21 mouse cellular contexts compared by ENCODE assay signal in genomic region chr9:62970345-62970744, GRCm38 (mm10). TPM values are rescaled to one million over a fixed set of nuclear protein-coding genes. Genes with fewer than 3 reads are reported as not detected.
DNase-seq lines count a peak whose midpoint lies in the region; ATAC-seq and TF ChIP-seq lines count a peak whose summit lies in the region.
"Had no signal": no experiment of that assay in that cellular context is flagged by ENCODE, and none has a peak within 500 bp of the region (broad histone marks: within the 10 kb centered on the region; RNA-seq: fewer than 3 reads in every experiment).

No protein-coding gene starts in this region.

- peaks cover 18 to 61% of the 10 kb centered on the region in 2 experiments; a peak in 3 of 4 replicates for H3K4me1 ChIP-seq in CH12.LX (ENCODE audit: control insufficient read depth in 1 of 2, insufficient read depth in 2 of 2)
- peaks cover 16% of the 10 kb centered on the region for H3K4me1 ChIP-seq in forebrain, embryonic 15.5 days
- H3K4me1 ChIP-seq in midbrain, postnatal 0 days (ENCODE audit: insufficient read depth, low read length) = no peaks in the 10 kb centered on the region
- H3K4me1 ChIP-seq: embryonic facial prominence, embryonic 12.5 days had no signal

- no peak for ATAC-seq in forebrain, embryonic 15.5 days (replicated peaks)
- ATAC-seq in midbrain, postnatal 0 days (ENCODE audit: low FRiP score) = no peak
- ATAC-seq: CD4-positive, CD25-positive, alpha-beta regulatory T cell, adult 4 months; forebrain, embryonic 14.5 days; forebrain, postnatal 0 days had no signal

- H3K79me2 ChIP-seq in CH12.LX (replicated peaks; ENCODE audit: control insufficient read depth, extremely low read depth, insufficient read depth, poor library complexity, severe bottlenecking) = peaks cover 64% of the 10 kb centered on the region

- TF ChIP-seq POLR2A in CH12.LX (IDR thresholded peaks at IDR 0.05; ENCODE audit: low read depth, low read length) = no peak

- no peak overlapping the region for H3K27ac ChIP-seq in CH12.LX (ENCODE audit: insufficient read depth, low read depth)
- H3K27ac ChIP-seq in forebrain, embryonic 15.5 days (replicated peaks) = no peak overlapping the region
- no peak overlapping the region for H3K27ac ChIP-seq in midbrain, postnatal 0 days (ENCODE audit: low read depth, low read length)
- H3K27ac ChIP-seq: embryonic facial prominence, embryonic 10.5 days; embryonic facial prominence, embryonic 12.5 days had no signal

- peak; percentile 51; the same call in 1 of the 2 replicates for TF ChIP-seq EP300 in CH12.LX (IDR thresholded peaks at IDR 0.05; ENCODE audit: low read length)

- no peak for TF ChIP-seq RAD21 in CH12.LX (IDR thresholded peaks at IDR 0.05; ENCODE audit: low read depth, low read length)

- in situ Hi-C loops in CH12.LX (cut with MboI; ENCODE audit: low pct_ligation_motif_present, low pct_unique_long_range_greater_than_20kb, low sequenced_read_pairs) = loop anchor here (10.0 kb wide), 1 partner anchor 144 kb away; no protein-coding TSS in a partner anchor

- DNase-seq in heart, adult 11 months = peak; percentile 33
- no peak for DNase-seq in heart, adult 8-10 months (ENCODE audit: low spot score)
- DNase-seq in A20 (ENCODE audit: low read depth, low spot score) (peak; percentile 66), CH12.LX (ENCODE audit: extremely low read depth) (peak; percentile 34)
- peak; percentile 69 for DNase-seq in splenic B cell, adult 2 months (ENCODE audit: low read depth, low spot score)
- no peak for DNase-seq in midbrain, postnatal 0 days (ENCODE audit: low spot score)
- DNase-seq: adrenal gland, adult 2 months; adrenal gland, postnatal 10 days; adrenal gland, postnatal 25 days; B cell, adult 2 months; cerebellum, adult 11-12 months; cerebellum, adult 2 months; cerebellum, adult 9-10 months; cerebellum, postnatal 10 days; cerebellum, postnatal 25 days; forebrain, postnatal 0 days had no signal

- no peak overlapping the region for H3K9ac ChIP-seq in CH12.LX (ENCODE audit: insufficient read depth, low read depth)
- no peak overlapping the region for H3K9ac ChIP-seq in forebrain, embryonic 15.5 days (replicated peaks)
- no peak overlapping the region for H3K9ac ChIP-seq in midbrain, postnatal 0 days (replicated peaks; ENCODE audit: low read length, poor library complexity, severe bottlenecking)
- H3K9ac ChIP-seq: embryonic facial prominence, embryonic 12.5 days; forebrain, postnatal 0 days had no signal

- TF ChIP-seq CTCF in CH12.LX (conservative IDR thresholded peaks at IDR 0.05 in 1 of 2, IDR thresholded peaks at IDR 0.05 in 1 of 2; ENCODE audit: low read depth in 2 of 2, low read length in 2 of 2) = no peak
- no peak for TF ChIP-seq CTCF in midbrain, postnatal 0 days (IDR thresholded peaks at IDR 0.05)

- dilution Hi-C loops in CH12.LX (cut with MboI; ENCODE audit: extremely low pct_ligation_motif_present, extremely low pct_unique_long_range_greater_than_20kb, low sequenced_read_pairs) = no loop called here

- H3K4me3 ChIP-seq in CH12.LX (replicated peaks in 1 of 3; ENCODE audit: low read depth in 2 of 3, low read length in 2 of 3, poor library complexity in 1 of 3) = no peak overlapping the region
- no peak overlapping the region for H3K4me3 ChIP-seq in forebrain, embryonic 15.5 days
- no peak overlapping the region for H3K4me3 ChIP-seq in midbrain, postnatal 0 days (ENCODE audit: low read depth, low read length)
- H3K4me3 ChIP-seq: embryonic facial prominence, embryonic 10.5 days; embryonic facial prominence, embryonic 12.5 days had no signal

- H3K27me3 ChIP-seq in CH12.LX (replicated peaks) = no peaks in the 10 kb centered on the region
- no peaks in the 10 kb centered on the region for H3K27me3 ChIP-seq in splenic B cell, adult 2 months (ENCODE audit: control insufficient read depth, insufficient read depth, low read length, poor library complexity, severe bottlenecking)
- no peaks in the 10 kb centered on the region for H3K27me3 ChIP-seq in forebrain, embryonic 15.5 days
- H3K27me3 ChIP-seq in midbrain, postnatal 0 days (ENCODE audit: insufficient read depth, low read length) = no peaks in the 10 kb centered on the region
- H3K27me3 ChIP-seq: embryonic facial prominence, embryonic 12.5 days had no signal

- peaks cover 0 to 7% of the 10 kb centered on the region in 2 experiments for H3K36me3 ChIP-seq in CH12.LX (replicated peaks in 1 of 2; ENCODE audit: control insufficient read depth in 1 of 2, insufficient read depth in 1 of 2, low read length in 1 of 2)
- no peaks in the 10 kb centered on the region for H3K36me3 ChIP-seq in splenic B cell, adult 2 months (ENCODE audit: control insufficient read depth, insufficient read depth, low read length, poor library complexity, severe bottlenecking)
- H3K36me3 ChIP-seq in forebrain, embryonic 15.5 days = no peaks in the 10 kb centered on the region
- no peaks in the 10 kb centered on the region for H3K36me3 ChIP-seq in midbrain, postnatal 0 days (ENCODE audit: insufficient read depth, low read length)
- H3K36me3 ChIP-seq: embryonic facial prominence, embryonic 12.5 days had no signal

- no peaks in the 10 kb centered on the region for H3K9me3 ChIP-seq in CH12.LX (replicated peaks; ENCODE audit: low read length)
- H3K9me3 ChIP-seq in forebrain, embryonic 15.5 days = no peaks in the 10 kb centered on the region
- no peaks in the 10 kb centered on the region for H3K9me3 ChIP-seq in midbrain, postnatal 0 days (ENCODE audit: low read length)
- H3K9me3 ChIP-seq: embryonic facial prominence, embryonic 10.5 days; embryonic facial prominence, embryonic 12.5 days had no signal

- H3K4me2 ChIP-seq in CH12.LX (ENCODE audit: insufficient read depth, low read depth, poor library complexity, severe bottlenecking) = no peak overlapping the region; the same call in 1 of the 2 replicates
- no peak overlapping the region for H3K4me2 ChIP-seq in forebrain, embryonic 15.5 days (replicated peaks)
- no peak overlapping the region for H3K4me2 ChIP-seq in midbrain, postnatal 0 days (ENCODE audit: low read depth, low read length, poor library complexity, severe bottlenecking)
- H3K4me2 ChIP-seq: embryonic facial prominence, embryonic 12.5 days had no signal

TF ChIP-seq in CH12.LX, 34 proteins besides CTCF, POLR2A, EP300 and RAD21:
- TF ChIP-seq NELFE (IDR thresholded peaks at IDR 0.05; ENCODE audit: low read depth, low read length) = no peak
- peak; percentile 89 for TF ChIP-seq MEF2A (IDR thresholded peaks at IDR 0.05; ENCODE audit: borderline replicate concordance, low read depth, low read length)
- TF ChIP-seq IRF4 (IDR thresholded peaks at IDR 0.05; ENCODE audit: low read depth, low read length) = peak; percentile 69
- no peak for TF ChIP-seq JUND (conservative IDR thresholded peaks at IDR 0.05; ENCODE audit: low read depth, low read length)
- no peak for TF ChIP-seq CHD1 (IDR thresholded peaks at IDR 0.05; ENCODE audit: low read depth, low read length)
- peak; percentile 55 for TF ChIP-seq JUN (IDR thresholded peaks at IDR 0.05; ENCODE audit: insufficient read depth, low read depth, low read length)
- no peak for TF ChIP-seq TCF12 (IDR thresholded peaks at IDR 0.05; ENCODE audit: low read depth, low read length)
- TF ChIP-seq TBP (conservative IDR thresholded peaks at IDR 0.05; ENCODE audit: low read depth, low read length) = no peak
- no peak for TF ChIP-seq USF2 (conservative IDR thresholded peaks at IDR 0.05; ENCODE audit: low read depth, low read length)
- no peak for TF ChIP-seq E2F4 (IDR thresholded peaks at IDR 0.05; ENCODE audit: insufficient replicate concordance, low read depth, low read length)

RNA-seq across cellular contexts. Expression of gene Pias1, which starts 17.4 kb away (rescaled TPM):
- 10 to 100 TPM; 25.6 to 29.2 (median 26.2) TPM for total RNA-seq in heart, adult 8-10 months (2022)
- total RNA-seq in CH12.LX (2012; rRNA removed) = 8.0 and 9.0 TPM in 2 replicates
- total RNA-seq in CH12.LX (2014; rRNA removed) = 11.4 and 11.9 TPM in 2 replicates
- 18.1 and 22.7 TPM in 2 replicates for polyA plus RNA-seq in CH12.LX (2012; ENCODE audit: insufficient read length, low read depth)
- polyA plus RNA-seq in forebrain, embryonic 15.5 days (2015; fragmentation: Nextera tagmentation; extraction: Ambion mirVana) = 58.7 and 65.3 TPM in 2 replicates
- total RNA-seq in midbrain, postnatal 0 days (2014; rRNA removed) = 37.2 and 38.5 TPM in 2 replicates
- polyA plus RNA-seq in midbrain, postnatal 0 days (2015; fragmentation: Nextera tagmentation; extraction: Ambion mirVana) = 50.5 and 50.9 TPM in 2 replicates

Comparison
In these comparisons a context has a peak if more than half of its experiments do, and no peak if none do; other contexts are left out.
1. DNase-seq: peak in heart, adult 11 months (single experiment), A20 (single experiment), CH12.LX (single experiment) and splenic B cell, adult 2 months (single experiment); none in heart, adult 8-10 months (single experiment) and midbrain, postnatal 0 days (single experiment).